Mouse (Mus musculus) NIH3T3 (cell line): ENCODE results near the gene Lipo2.
"Not testable (repeated sequence)": the region's sequence is repeated elsewhere in the genome, so short reads cannot be mapped to it uniquely, and the experiment has no call there.

Experiments used
- DNase-seq: peaks from one replicate; pipeline ENCODE4 v3.0.0-alpha.2; 2012; ENCODE audit warnings: low read depth

The Lipo2 gene

GRCm38 (mm10) chr19:33751259-33751658 lies at the start of gene Lipo2:
Gene Lipo2, minus strand, starts transcription at chr19:33751359.
- not testable (repeated sequence) for DNase-seq

- not testable (repeated sequence) for DNase-seq
Observed at GRCm38 (mm10) chr19:33787359-33787758, 36.2 kb upstream of the Lipo2 start, which contains the start of gene Lipo1. Gene Lipo1, minus strand, starts transcription at chr19:33787459.

GRCm38 (mm10) chr19:33786576-33787277 lies 35.6 kb upstream of the Lipo2 start:
- no peak for DNase-seq

GRCm38 (mm10) chr19:33761287-33762086 lies 10.3 kb upstream of the Lipo2 start, which contains the start of gene Lipo3:
Gene Lipo3, minus strand, starts transcription at chr19:33761951.
- DNase-seq, result not testable (repeated sequence)
